Mouse (Mus musculus): ENCODE data around the gene Pde10a. TPM values are rescaled to one million over a fixed set of nuclear protein-coding genes. Genes with fewer than 3 reads are reported as not detected.

The Pde10a gene
- polyA plus RNA-seq, 1 experiment from 2014 or later, result 1.4 TPM

DNA sequence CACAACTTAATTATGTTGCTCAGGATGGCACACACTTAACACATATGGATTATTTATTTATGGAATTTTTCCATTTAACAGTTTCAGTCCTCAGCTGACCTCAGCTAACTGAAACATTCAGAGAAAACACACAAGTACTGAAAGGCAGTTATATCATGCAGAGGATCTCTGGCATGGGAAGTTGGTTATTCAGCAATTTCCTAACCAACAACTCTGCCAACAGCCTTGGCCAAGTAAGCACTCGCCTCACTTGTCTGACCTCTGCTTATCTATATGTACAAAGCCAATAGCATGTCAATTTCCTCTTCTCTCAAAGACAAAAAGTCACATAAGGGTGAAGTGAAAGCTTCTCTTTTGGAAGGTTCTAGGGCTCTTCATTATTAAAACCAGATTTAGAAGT is 244.0 kb downstream of the Pde10a start:
- Histone ChIP-seq H3K36me3 (no peaks in the 10 kb centered on the region), H3K27me3 (no peaks in the 10 kb centered on the region), H3K4me3 (no peak overlapping the region), H3K27ac (no peak overlapping the region), H3K4me2 (no peak overlapping the region), H3K9ac (no peak overlapping the region), H3K9me3 (replicated peaks) (no peaks in the 10 kb centered on the region; the same call in 1 of the 2 replicates), H3K4me1 (replicated peaks) (no peaks in the 10 kb centered on the region)
- 56% methylated on average over 1 of the region's 1 CpGs for WGBS
- no peak for ATAC-seq (replicated peaks; ENCODE audit: insufficient number of reproducible peaks, insufficient read depth, low FRiP score, low read depth)

DNA sequence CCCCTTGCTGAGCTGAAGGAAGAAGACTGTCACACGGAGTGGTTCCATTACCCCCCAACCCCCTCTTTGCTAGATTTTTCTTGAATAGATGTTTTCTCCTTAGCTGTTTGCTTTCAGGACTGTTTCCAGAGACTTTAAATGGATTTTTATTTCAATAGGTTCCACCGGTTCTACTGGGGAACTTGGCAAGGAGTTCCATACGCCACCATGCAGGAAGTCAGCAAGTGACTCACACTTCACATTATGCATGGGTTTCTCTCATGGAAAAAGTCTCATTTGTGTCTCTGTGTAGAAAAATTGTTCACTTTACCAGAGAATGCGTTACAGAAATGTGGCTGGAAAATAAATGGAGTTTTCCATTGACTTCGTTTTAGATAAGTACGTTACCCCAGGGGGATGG is 248.2 kb downstream of the Pde10a start:
- Histone ChIP-seq H3K4me2 (no peak overlapping the region), H3K36me3 (no peaks in the 10 kb centered on the region), H3K4me1 (replicated peaks) (no peaks in the 10 kb centered on the region), H3K27me3 (no peaks in the 10 kb centered on the region), H3K4me3 (no peak overlapping the region), H3K27ac (no peak overlapping the region), H3K9ac (no peak overlapping the region), H3K9me3 (replicated peaks) (no peaks in the 10 kb centered on the region; the same call in 1 of the 2 replicates)
- no peak for ATAC-seq (replicated peaks; ENCODE audit: insufficient number of reproducible peaks, insufficient read depth, low FRiP score, low read depth)
- 63% methylated on average over 6 of the region's 6 CpGs for WGBS

DNA sequence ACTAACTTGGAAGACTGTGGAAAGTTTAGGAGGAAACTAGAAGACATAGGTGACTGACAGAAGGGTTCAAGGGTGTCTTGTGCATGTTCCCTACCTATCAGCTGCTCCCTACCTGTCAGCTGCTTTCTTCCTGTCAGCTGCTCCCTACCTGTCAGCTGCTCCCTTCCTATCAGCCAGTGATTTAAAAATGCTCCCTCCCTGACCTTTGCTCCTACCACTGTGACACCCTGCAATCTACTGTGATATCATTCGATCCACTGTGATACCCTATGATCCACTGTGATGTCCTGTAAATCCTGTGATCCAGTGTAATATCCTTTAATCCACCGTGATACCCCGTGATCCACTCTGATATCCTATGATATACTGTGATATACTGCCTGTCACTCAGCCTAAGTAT is 249.1 kb downstream of the Pde10a start:
- WGBS, result 79% methylated on average over 3 of the region's 3 CpGs
- no peaks in the 10 kb centered on the region; the same call in 1 of the 2 replicates for H3K9me3 ChIP-seq (replicated peaks)
- no peak overlapping the region for H3K9ac ChIP-seq
- H3K4me1 ChIP-seq (replicated peaks), result no peaks in the 10 kb centered on the region
- no peak overlapping the region for H3K4me3 ChIP-seq
- no peak overlapping the region for H3K27ac ChIP-seq
- no peak overlapping the region for H3K4me2 ChIP-seq
- no peak for ATAC-seq (replicated peaks; ENCODE audit: insufficient number of reproducible peaks, insufficient read depth, low FRiP score, low read depth)
- H3K27me3 ChIP-seq, result no peaks in the 10 kb centered on the region
- no peaks in the 10 kb centered on the region for H3K36me3 ChIP-seq

DNA sequence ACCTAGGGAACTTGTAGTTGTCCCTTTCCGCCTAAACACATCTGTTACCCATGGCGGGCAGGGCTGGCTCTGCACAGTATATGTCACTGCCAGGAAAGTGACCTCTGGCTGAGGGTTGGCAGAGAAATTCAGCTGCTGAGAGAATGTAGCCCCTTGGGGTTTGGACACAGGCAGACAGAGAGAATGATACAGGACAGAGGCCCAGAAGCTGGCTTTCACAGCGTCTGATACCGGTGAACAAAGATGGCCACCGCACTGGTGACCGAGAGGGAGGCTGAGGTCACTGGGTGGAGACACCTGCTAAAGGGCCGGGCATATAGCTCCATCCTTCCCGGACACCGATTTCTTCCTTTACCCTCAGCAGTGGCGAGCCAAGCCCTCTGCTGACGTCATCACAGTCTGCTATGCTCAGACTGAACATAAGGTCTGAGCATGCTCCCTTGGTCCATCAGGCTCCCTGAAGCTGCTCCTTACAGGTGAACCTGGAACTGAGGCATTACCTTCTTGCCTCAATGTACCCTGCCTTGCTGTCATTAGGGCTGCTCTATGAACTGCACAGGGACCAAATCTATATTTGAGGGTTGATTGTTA is 250.5 kb downstream of the Pde10a start:
- WGBS, result 76% methylated on average over 11 of the region's 11 CpGs
- H3K4me3 ChIP-seq, result no peak overlapping the region
- no peaks in the 10 kb centered on the region for H3K36me3 ChIP-seq
- H3K27me3 ChIP-seq, result no peaks in the 10 kb centered on the region
- no peaks in the 10 kb centered on the region for H3K4me1 ChIP-seq (replicated peaks)
- H3K27ac ChIP-seq, result no peak overlapping the region
- ATAC-seq (replicated peaks; ENCODE audit: insufficient number of reproducible peaks, insufficient read depth, low FRiP score, low read depth), result no peak
- H3K9me3 ChIP-seq (replicated peaks), result no peaks in the 10 kb centered on the region
- H3K9ac ChIP-seq, result no peak overlapping the region
- H3K4me2 ChIP-seq, result no peak overlapping the region

GRCm38 (mm10) chr17:8777710-8778109 is 252.5 kb downstream of the Pde10a start:
- Histone ChIP-seq H3K27me3 (no peaks in the 10 kb centered on the region), H3K9me3 (replicated peaks) (no peaks in the 10 kb centered on the region), H3K4me3 (no peak overlapping the region), H3K36me3 (no peaks in the 10 kb centered on the region), H3K4me2 (no peak overlapping the region), H3K9ac (no peak overlapping the region), H3K27ac (no peak overlapping the region), H3K4me1 (replicated peaks) (no peaks in the 10 kb centered on the region)
- ATAC-seq (replicated peaks; ENCODE audit: insufficient number of reproducible peaks, insufficient read depth, low FRiP score, low read depth), result no peak
- 89% methylated on average over 6 of the region's 6 CpGs for WGBS

GRCm38 (mm10) chr17:8778839-8779238 is 253.7 kb downstream of the Pde10a start:
- H3K36me3 ChIP-seq, result no peaks in the 10 kb centered on the region
- H3K4me1 ChIP-seq (replicated peaks), result no peaks in the 10 kb centered on the region
- 52% methylated on average over 5 of the region's 5 CpGs for WGBS
- no peaks in the 10 kb centered on the region for H3K27me3 ChIP-seq
- no peaks in the 10 kb centered on the region for H3K9me3 ChIP-seq (replicated peaks)
- no peak overlapping the region for H3K27ac ChIP-seq
- ATAC-seq (replicated peaks; ENCODE audit: insufficient number of reproducible peaks, insufficient read depth, low FRiP score, low read depth), result no peak
- no peak overlapping the region for H3K4me3 ChIP-seq
- no peak overlapping the region for H3K4me2 ChIP-seq
- H3K9ac ChIP-seq, result no peak overlapping the region

DNA sequence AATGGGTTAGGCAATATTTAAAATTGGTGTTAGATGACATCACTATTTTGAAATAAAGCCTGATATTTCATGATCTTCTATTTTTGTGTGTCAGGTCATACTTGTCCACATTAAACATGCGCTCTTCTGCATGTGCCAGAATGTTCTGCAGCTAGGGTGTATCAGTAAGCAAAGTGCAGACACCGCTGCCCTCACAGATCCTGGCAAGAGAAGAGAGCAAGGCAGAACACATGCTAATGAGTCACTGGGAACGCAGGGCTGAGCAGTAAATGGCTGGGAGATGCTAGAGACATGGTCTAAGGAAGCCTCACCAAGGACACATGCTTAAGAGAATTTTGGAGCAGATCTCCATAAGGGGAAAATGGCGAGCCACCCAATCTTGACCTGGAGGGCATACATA is 255.3 kb downstream of the Pde10a start:
- no peaks in the 10 kb centered on the region for H3K36me3 ChIP-seq
- H3K27me3 ChIP-seq, result no peaks in the 10 kb centered on the region
- no peaks in the 10 kb centered on the region for H3K9me3 ChIP-seq (replicated peaks)
- H3K4me3 ChIP-seq, result no peak overlapping the region
- 71% methylated on average over 4 of the region's 4 CpGs for WGBS
- no peak overlapping the region for H3K9ac ChIP-seq
- H3K4me1 ChIP-seq (replicated peaks), result no peaks in the 10 kb centered on the region
- H3K4me2 ChIP-seq, result no peak overlapping the region
- H3K27ac ChIP-seq, result no peak overlapping the region
- no peak for ATAC-seq (replicated peaks; ENCODE audit: insufficient number of reproducible peaks, insufficient read depth, low FRiP score, low read depth)

DNA sequence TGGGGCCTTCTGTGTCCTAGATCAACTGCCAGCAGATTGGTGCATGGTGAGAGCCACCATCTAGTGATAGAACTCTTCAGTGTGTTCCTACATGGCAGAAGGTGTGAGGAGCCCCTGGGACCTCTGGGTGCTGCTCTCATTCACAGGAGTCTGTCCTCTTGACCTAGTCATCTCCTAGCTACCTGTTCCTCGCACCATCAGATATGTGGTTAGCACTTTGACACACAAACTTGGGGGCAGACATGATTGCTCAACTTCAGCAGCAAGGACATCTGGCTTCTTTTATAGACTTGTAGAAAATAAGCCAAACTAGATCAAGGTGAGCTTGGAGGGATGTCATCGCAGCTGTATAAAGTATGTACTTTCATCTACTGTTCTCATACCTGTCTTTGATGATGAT is 255.9 kb downstream of the Pde10a start:
- H3K4me3 ChIP-seq, result no peak overlapping the region
- H3K27me3 ChIP-seq, result no peaks in the 10 kb centered on the region
- no peak for ATAC-seq (replicated peaks; ENCODE audit: insufficient number of reproducible peaks, insufficient read depth, low FRiP score, low read depth)
- H3K4me1 ChIP-seq (replicated peaks), result no peaks in the 10 kb centered on the region
- WGBS, result 83% methylated on average over 2 of the region's 2 CpGs
- no peak overlapping the region for H3K9ac ChIP-seq
- no peaks in the 10 kb centered on the region for H3K36me3 ChIP-seq
- no peak overlapping the region for H3K4me2 ChIP-seq
- H3K9me3 ChIP-seq (replicated peaks), result no peaks in the 10 kb centered on the region
- no peak overlapping the region for H3K27ac ChIP-seq

GRCm38 (mm10) chr17:8781576-8781975 is 256.4 kb downstream of the Pde10a start:
- Histone ChIP-seq H3K9me3 (replicated peaks) (no peaks in the 10 kb centered on the region), H3K9ac (no peak overlapping the region), H3K4me1 (replicated peaks) (no peaks in the 10 kb centered on the region), H3K36me3 (no peaks in the 10 kb centered on the region), H3K4me2 (no peak overlapping the region), H3K27ac (no peak overlapping the region), H3K4me3 (no peak overlapping the region), H3K27me3 (no peaks in the 10 kb centered on the region)
- no peak for ATAC-seq (replicated peaks; ENCODE audit: insufficient number of reproducible peaks, insufficient read depth, low FRiP score, low read depth)
- 73% methylated on average over 1 of the region's 1 CpGs for WGBS

- no peaks in the 10 kb centered on the region for H3K36me3 ChIP-seq
- no peak overlapping the region for H3K4me3 ChIP-seq
- H3K27ac ChIP-seq, result no peak overlapping the region
- no peak overlapping the region for H3K4me2 ChIP-seq
- no peak overlapping the region for H3K9ac ChIP-seq
- ATAC-seq (replicated peaks; ENCODE audit: insufficient number of reproducible peaks, insufficient read depth, low FRiP score, low read depth), result no peak
- no peaks in the 10 kb centered on the region for H3K9me3 ChIP-seq (replicated peaks)
- H3K27me3 ChIP-seq, result no peaks in the 10 kb centered on the region; the same call in 1 of the 2 replicates
- no peaks in the 10 kb centered on the region for H3K4me1 ChIP-seq (replicated peaks)
- WGBS, result 85% methylated on average over 6 of the region's 6 CpGs
Observed at GRCm38 (mm10) chr17:8785908-8786307, 260.7 kb downstream of the Pde10a start.

GRCm38 (mm10) chr17:8786484-8786883 is 261.3 kb downstream of the Pde10a start:
- Histone ChIP-seq H3K36me3 (no peaks in the 10 kb centered on the region), H3K4me3 (no peak overlapping the region), H3K9ac (no peak overlapping the region), H3K27me3 (peaks cover 2% of the 10 kb centered on the region; the same call in 1 of the 2 replicates), H3K4me2 (no peak overlapping the region), H3K4me1 (replicated peaks) (no peaks in the 10 kb centered on the region), H3K9me3 (replicated peaks) (no peaks in the 10 kb centered on the region), H3K27ac (no peak overlapping the region)
- ATAC-seq (replicated peaks; ENCODE audit: insufficient number of reproducible peaks, insufficient read depth, low FRiP score, low read depth), result no peak
- 76% methylated on average over 4 of the region's 4 CpGs for WGBS

DNA sequence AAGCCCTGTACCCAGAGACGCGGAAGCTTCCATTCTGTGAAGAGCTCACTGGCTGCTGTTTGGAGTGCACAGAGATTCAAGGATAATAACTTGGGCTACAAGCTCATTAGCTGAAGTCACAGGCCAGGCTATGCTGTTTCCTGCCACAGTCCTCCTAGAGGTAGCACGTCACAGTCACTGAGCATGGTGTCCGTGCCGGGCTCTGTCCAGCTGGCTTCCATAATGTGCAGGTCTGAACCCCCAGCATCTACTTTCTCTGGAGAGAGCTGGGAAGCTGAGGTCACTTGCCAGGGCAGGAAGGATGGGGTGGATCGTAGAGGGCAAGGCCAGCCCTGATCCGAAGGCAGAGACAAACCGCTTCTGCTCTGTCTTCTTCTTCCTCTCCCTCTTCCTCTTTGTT is 262.6 kb downstream of the Pde10a start:
- H3K27ac ChIP-seq, result no peak overlapping the region
- no peak overlapping the region for H3K9ac ChIP-seq
- H3K9me3 ChIP-seq (replicated peaks), result no peaks in the 10 kb centered on the region
- ATAC-seq (replicated peaks; ENCODE audit: insufficient number of reproducible peaks, insufficient read depth, low FRiP score, low read depth), result no peak
- H3K4me1 ChIP-seq (replicated peaks), result no peaks in the 10 kb centered on the region
- 60% methylated on average over 8 of the region's 8 CpGs for WGBS
- H3K4me2 ChIP-seq, result no peak overlapping the region
- no peak overlapping the region for H3K4me3 ChIP-seq
- no peaks in the 10 kb centered on the region for H3K36me3 ChIP-seq
- peaks cover 2% of the 10 kb centered on the region; the same call in 1 of the 2 replicates for H3K27me3 ChIP-seq
